Mouse (Mus musculus): Measurements from ENCODE around the gene Glb1l2. TPM values are rescaled to one million over a fixed set of nuclear protein-coding genes. Genes with fewer than 3 reads are reported as not detected.

The Glb1l2 gene
- total and polyA plus RNA-seq, 3 experiments: not detected

DNA sequence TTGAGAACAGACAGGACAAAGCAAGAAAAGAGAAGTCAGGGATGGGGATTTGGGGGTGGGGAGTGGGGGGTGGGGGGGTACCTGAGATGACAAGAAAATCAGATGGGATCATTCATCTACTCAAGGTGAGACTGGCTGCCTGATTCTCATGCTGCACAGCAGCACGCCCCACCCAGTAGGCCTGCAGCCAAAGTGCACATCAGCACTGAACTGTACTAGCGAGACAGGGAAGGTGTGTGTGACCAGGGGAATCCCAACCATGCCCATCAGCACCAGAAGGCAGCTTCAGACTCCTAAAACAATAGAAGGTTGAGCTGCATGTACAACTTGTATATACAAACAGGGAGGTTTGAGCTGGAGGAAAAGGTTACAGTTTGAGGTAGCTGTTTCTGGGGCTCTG is 30.6 kb downstream of the Glb1l2 start:
- H3K36me3 ChIP-seq (ENCODE audit: control insufficient read depth in 1 of 2, insufficient read depth in 2 of 2, low read length in 2 of 2): no peaks in the 10 kb centered on the region
- TF ChIP-seq MAFK (IDR thresholded peaks at IDR 0.05; ENCODE audit: borderline replicate concordance, low read depth, low read length): no peak
- TF ChIP-seq GATA1 (IDR thresholded peaks at IDR 0.05; ENCODE audit: low read depth, low read length): no peak
- TF ChIP-seq GABPA (IDR thresholded peaks at IDR 0.05; ENCODE audit: low read depth, low read length): no peak
- no peak for TF ChIP-seq SIN3A (IDR thresholded peaks at IDR 0.05; ENCODE audit: low read length)
- TF ChIP-seq ZMIZ1 (IDR thresholded peaks at IDR 0.05; ENCODE audit: low read depth, low read length): no peak
- no peak for TF ChIP-seq EP300 (IDR thresholded peaks at IDR 0.05; ENCODE audit: low read depth in 1 of 2, low read length in 2 of 2)
- TF ChIP-seq MAZ (IDR thresholded peaks at IDR 0.05; ENCODE audit: low read depth, low read length): no peak
- no peak for TF ChIP-seq TCF12 (IDR thresholded peaks at IDR 0.05; ENCODE audit: low read depth, low read length)
- TF ChIP-seq MEF2A (IDR thresholded peaks at IDR 0.05; ENCODE audit: extremely low read depth, insufficient replicate concordance, low read depth, low read length, poor library complexity, severe bottlenecking): no peak
- TF ChIP-seq CTCF (IDR thresholded peaks at IDR 0.05 in 2 of 3, conservative IDR thresholded peaks at IDR 0.05 in 1 of 3; ENCODE audit: control insufficient read depth in 1 of 3, insufficient read depth in 1 of 3, low read depth in 2 of 3, low read length in 3 of 3, poor library complexity in 1 of 3, severe bottlenecking in 1 of 3): no peak
- TF ChIP-seq USF2 (IDR thresholded peaks at IDR 0.05; ENCODE audit: borderline replicate concordance in 1 of 2, insufficient read depth in 1 of 2, low read depth in 1 of 2, low read length in 2 of 2): no peak
- TF ChIP-seq POLR2A (IDR thresholded peaks at IDR 0.05; ENCODE audit: control insufficient read depth in 1 of 2, insufficient read depth in 1 of 2, low read depth in 1 of 2, low read length in 2 of 2, poor library complexity in 1 of 2): no peak
- TF ChIP-seq ETS1 (IDR thresholded peaks at IDR 0.05; ENCODE audit: low read depth, low read length): no peak
- no peak for TF ChIP-seq POLR2AphosphoS2 (IDR thresholded peaks at IDR 0.05; ENCODE audit: low read length)
- TF ChIP-seq POLR2AphosphoS5 (IDR thresholded peaks at IDR 0.05; ENCODE audit: borderline replicate concordance, low read depth, low read length): no peak
- TF ChIP-seq MXI1 (IDR thresholded peaks at IDR 0.05; ENCODE audit: low read depth, low read length): no peak
- no peak for TF ChIP-seq ZKSCAN1 (IDR thresholded peaks at IDR 0.05; ENCODE audit: low read depth, low read length)
- H3K79me2 ChIP-seq (ENCODE audit: control insufficient read depth, insufficient read depth, low read length, poor library complexity): no peaks in the 10 kb centered on the region; the same call in 1 of the 2 replicates
- H3K27me3 ChIP-seq (ENCODE audit: control insufficient read depth in 1 of 2, insufficient read depth in 2 of 2, low read length in 2 of 2): no peaks in the 10 kb centered on the region
- no peaks in the 10 kb centered on the region for H3K9me3 ChIP-seq (replicated peaks; ENCODE audit: insufficient read depth, low read length)
- H3K4me1 ChIP-seq (ENCODE audit: control insufficient read depth in 1 of 2, insufficient read depth in 2 of 2, low read length in 2 of 2): no peaks in the 10 kb centered on the region
- H3K27ac ChIP-seq (ENCODE audit: control insufficient read depth, low read depth, low read length): no peak overlapping the region
- no peak overlapping the region for H3K9ac ChIP-seq (ENCODE audit: control insufficient read depth, low read depth, low read length, poor library complexity, severe bottlenecking)
- no peak for DNase-seq (ENCODE audit: low read depth, low spot score)
- H3K4me3 ChIP-seq (ENCODE audit: control insufficient read depth in 1 of 2, insufficient read depth in 1 of 2, low read depth in 2 of 2, low read length in 2 of 2): no peak overlapping the region

DNA sequence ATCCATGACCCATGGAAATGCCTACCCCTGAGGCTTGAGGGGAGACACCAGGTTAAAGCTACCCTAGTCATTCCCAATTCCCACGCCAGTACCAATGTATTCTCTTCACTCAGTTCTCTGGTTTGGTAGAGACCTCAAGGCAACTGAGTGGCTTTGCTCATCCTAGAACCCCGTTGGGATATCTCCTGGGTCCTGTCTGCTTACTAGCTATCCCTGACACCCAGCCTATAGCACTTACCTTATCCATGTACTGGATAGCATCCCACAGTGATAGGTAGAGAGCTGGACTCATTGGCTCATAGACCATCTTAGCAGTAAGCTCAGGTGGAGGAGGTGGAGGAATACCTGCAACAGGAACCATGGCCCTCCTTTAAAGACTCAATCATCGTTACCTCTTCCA is 38.1 kb downstream of the Glb1l2 start:
- H3K4me3 ChIP-seq (ENCODE audit: control insufficient read depth in 1 of 2, insufficient read depth in 1 of 2, low read depth in 2 of 2, low read length in 2 of 2): no peak overlapping the region
- no peaks in the 10 kb centered on the region for H3K9me3 ChIP-seq (replicated peaks; ENCODE audit: insufficient read depth, low read length)
- DNase-seq (ENCODE audit: low read depth, low spot score): no peak
- no peak overlapping the region for H3K9ac ChIP-seq (ENCODE audit: control insufficient read depth, low read depth, low read length, poor library complexity, severe bottlenecking)
- TF ChIP-seq GABPA (IDR thresholded peaks at IDR 0.05; ENCODE audit: low read depth, low read length) (no peak), TBP (IDR thresholded peaks at IDR 0.05; ENCODE audit: low read depth, low read length) (no peak)
- H3K36me3 ChIP-seq (ENCODE audit: control insufficient read depth in 1 of 2, insufficient read depth in 2 of 2, low read length in 2 of 2): no peaks in the 10 kb centered on the region
- no peaks in the 10 kb centered on the region for H3K79me2 ChIP-seq (ENCODE audit: control insufficient read depth, insufficient read depth, low read length, poor library complexity)
- H3K27me3 ChIP-seq (ENCODE audit: control insufficient read depth in 1 of 2, insufficient read depth in 2 of 2, low read length in 2 of 2): no peaks in the 10 kb centered on the region
- H3K27ac ChIP-seq (ENCODE audit: control insufficient read depth, low read depth, low read length): no peak overlapping the region
- H3K4me1 ChIP-seq (ENCODE audit: control insufficient read depth in 1 of 2, insufficient read depth in 2 of 2, low read length in 2 of 2): no peaks in the 10 kb centered on the region

Measured in MEL (cell line).